Mouse (Mus musculus) gonadal fat pad, adult 2 months (tissue): ENCODE measurements around the gene Kcns1. TPM values are rescaled to one million over a fixed set of nuclear protein-coding genes. Genes with fewer than 3 reads are reported as not detected.

Source experiments
- DNase-seq: peaks from one replicate; pipeline ENCODE4 v3.0.0-alpha.2; 2012; ENCODE audit warnings: low read depth
- polyA plus RNA-seq: library from polyadenylated mRNA; depleted of rRNA; stranded (reverse); fragments of >200 nt; gene quantifications from 2 replicates; pipeline ENCODE4 v1.2.3, GENCODE M21; 2012

Gene Kcns1
- polyA plus RNA-seq, 1 experiment, result 2.2 TPM

GRCm38 (mm10) chr2:164173394-164173793 lies 2.5 kb upstream of the Kcns1 start:
- DNase-seq, result no peak

- no peak for DNase-seq
These were observed 587 bp downstream of the Kcns1 start for GRCm38 (mm10) chr2:164170326-164170725.

GRCm38 (mm10) chr2:164168571-164168946 lies 2.4 kb downstream of the Kcns1 start:
- DNase-seq, result no peak

- DNase-seq, result no peak
These were observed 3.0 kb downstream of the Kcns1 start for GRCm38 (mm10) chr2:164167752-164168570.

GRCm38 (mm10) chr2:164164941-164165340 lies 6.0 kb downstream of the Kcns1 start:
- DNase-seq, result no peak

- DNase-seq, result no peak
These were observed 9.3 kb downstream of the Kcns1 start for GRCm38 (mm10) chr2:164161515-164162055.

GRCm38 (mm10) chr2:164158838-164159237 lies 12.1 kb downstream of the Kcns1 start:
- DNase-seq, result no peak

GRCm38 (mm10) chr2:164156158-164156557 lies 14.8 kb downstream of the Kcns1 start:
- DNase-seq, result no peak

GRCm38 (mm10) chr2:164154007-164154406 lies 16.9 kb downstream of the Kcns1 start:
- DNase-seq, result no peak

- no peak for DNase-seq
These were observed 18.6 kb downstream of the Kcns1 start for GRCm38 (mm10) chr2:164152341-164152740.

- DNase-seq, result no peak
These were observed 20.7 kb downstream of the Kcns1 start for GRCm38 (mm10) chr2:164150086-164150760.

- no peak for DNase-seq
These were observed 24.4 kb downstream of the Kcns1 start for GRCm38 (mm10) chr2:164146556-164146955.

- DNase-seq, result no peak
These were observed 26.4 kb downstream of the Kcns1 start for GRCm38 (mm10) chr2:164144541-164144940.

GRCm38 (mm10) chr2:164144025-164144424 lies 26.9 kb downstream of the Kcns1 start:
- DNase-seq, result no peak

GRCm38 (mm10) chr2:164142021-164142420 lies 28.9 kb downstream of the Kcns1 start:
- DNase-seq, result no peak

- no peak for DNase-seq
These were observed 33.2 kb downstream of the Kcns1 start for GRCm38 (mm10) chr2:164137754-164138153.

GRCm38 (mm10) chr2:164136393-164136792 lies 34.5 kb downstream of the Kcns1 start:
- no peak for DNase-seq

- DNase-seq, result no peak
These were observed 35.5 kb downstream of the Kcns1 start for GRCm38 (mm10) chr2:164135367-164135766.

GRCm38 (mm10) chr2:164134563-164134962 lies 36.4 kb downstream of the Kcns1 start:
- DNase-seq, result no peak

GRCm38 (mm10) chr2:164131586-164131985 lies 39.3 kb downstream of the Kcns1 start:
- DNase-seq, result no peak

- DNase-seq, result no peak
These were observed 42.1 kb downstream of the Kcns1 start for GRCm38 (mm10) chr2:164128576-164129411.

- DNase-seq, result no peak
These were observed 43.6 kb downstream of the Kcns1 start for GRCm38 (mm10) chr2:164127297-164127696.
